ENCODE assay signal across 7 mouse cellular contexts in the genomic region with DNA sequence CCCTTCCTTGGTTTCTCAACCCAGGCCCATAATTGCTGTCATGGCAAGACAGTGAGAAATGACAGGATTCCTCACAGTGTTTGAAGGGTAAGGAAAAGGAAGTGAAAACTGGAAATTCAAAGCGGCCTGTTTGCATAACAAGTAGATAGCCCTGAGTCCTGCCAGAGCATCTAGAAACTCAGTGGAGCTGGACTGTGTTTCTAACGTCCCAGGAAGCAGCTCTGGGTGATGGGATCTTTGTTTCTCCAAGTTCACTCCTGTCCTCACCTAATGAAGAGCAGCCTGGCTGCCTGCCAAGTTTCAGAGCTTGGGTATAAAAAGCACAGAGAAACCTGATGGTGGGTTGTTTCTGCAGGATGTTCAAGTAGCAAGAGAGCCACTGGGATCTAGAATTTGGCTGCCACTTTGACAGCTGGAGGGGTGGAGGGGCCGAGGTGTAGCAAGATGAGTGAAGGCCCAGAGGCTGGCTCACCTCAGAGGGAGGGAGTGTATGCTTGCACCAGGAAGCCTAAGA.
DNase-seq lines count a peak whose midpoint lies in the region; ATAC-seq and TF ChIP-seq lines count a peak whose summit lies in the region.

No protein-coding gene starts in this region.

- H3K27me3 ChIP-seq in lung, embryonic 15.5 days: no peaks in the 10 kb centered on the region
- no peaks in the 10 kb centered on the region for H3K27me3 ChIP-seq in embryonic facial prominence, embryonic 10.5 days (replicated peaks; ENCODE audit: low read depth, poor library complexity, severe bottlenecking)
- H3K27me3 ChIP-seq in hindbrain, embryonic 11.5 days (ENCODE audit: control insufficient read depth, insufficient read depth, low read length): no peaks in the 10 kb centered on the region
- H3K27me3 ChIP-seq in small intestine, adult 2 months (ENCODE audit: control insufficient read depth, insufficient read depth, low read length): no peaks in the 10 kb centered on the region

- DNase-seq in lung, adult 2 months: no peak
- no peak for DNase-seq in embryonic facial prominence, embryonic 10.5 days (ENCODE audit: low spot score)
- DNase-seq in hindbrain, embryonic 11.5 days (ENCODE audit: low spot score): peak; percentile 20
- DNase-seq in frontal cortex, postnatal 14 days (ENCODE audit: low spot score in 2 of 2): no peak
- DNase-seq in gastrocnemius, adult 18-20 months (ENCODE audit: low spot score): no peak

- no peak overlapping the region for H3K4me2 ChIP-seq in lung, embryonic 15.5 days
- H3K4me2 ChIP-seq in hindbrain, embryonic 11.5 days (replicated peaks; ENCODE audit: low read depth, low read length): no peak overlapping the region

- H3K36me3 ChIP-seq in lung, embryonic 15.5 days: no peaks in the 10 kb centered on the region
- peaks cover 14% of the 10 kb centered on the region for H3K36me3 ChIP-seq in embryonic facial prominence, embryonic 10.5 days (replicated peaks)
- H3K36me3 ChIP-seq in hindbrain, embryonic 11.5 days (ENCODE audit: control insufficient read depth, insufficient read depth, low read length): no peaks in the 10 kb centered on the region
- H3K36me3 ChIP-seq in small intestine, adult 2 months (ENCODE audit: control insufficient read depth, insufficient read depth, low read length): no peaks in the 10 kb centered on the region

- 10% methylated on average over 3 of the region's 3 CpGs for WGBS in lung, embryonic 15.5 days
- 14% methylated on average over 3 of the region's 3 CpGs for WGBS in lung, adult 2 months
- 68% methylated on average over 3 of the region's 3 CpGs for WGBS in embryonic facial prominence, embryonic 10.5 days
- WGBS in hindbrain, embryonic 11.5 days: 62% methylated on average over 3 of the region's 3 CpGs
- 9% methylated on average over 3 of the region's 3 CpGs for WGBS in small intestine, adult 2 months

- no peak for TF ChIP-seq CTCF in lung, adult 2 months (IDR thresholded peaks at IDR 0.05; ENCODE audit: insufficient read depth, low read length)
- TF ChIP-seq CTCF in small intestine, adult 2 months (IDR thresholded peaks at IDR 0.05; ENCODE audit: extremely low read depth, insufficient read length, insufficient replicate concordance, low read depth, low read length): no peak

- TF ChIP-seq POLR2A in lung, adult 2 months (IDR thresholded peaks at IDR 0.05; ENCODE audit: borderline replicate concordance, extremely low read depth, low read depth, low read length): no peak
- no peak for TF ChIP-seq POLR2A in small intestine, adult 2 months (IDR thresholded peaks at IDR 0.05; ENCODE audit: low read depth, low read length)

- no peak overlapping the region for H3K4me3 ChIP-seq in lung, embryonic 15.5 days
- no peak overlapping the region for H3K4me3 ChIP-seq in lung, adult 2 months (replicated peaks; ENCODE audit: extremely low read depth, low read depth, low read length)
- H3K4me3 ChIP-seq in embryonic facial prominence, embryonic 10.5 days: no peak overlapping the region
- H3K4me3 ChIP-seq in hindbrain, embryonic 11.5 days (ENCODE audit: low read depth, low read length): no peak overlapping the region
- no peak overlapping the region for H3K4me3 ChIP-seq in small intestine, adult 2 months (ENCODE audit: low read depth, low read length)

- H3K27ac ChIP-seq in lung, embryonic 15.5 days: peak overlapping the region; percentile 75
- H3K27ac ChIP-seq in embryonic facial prominence, embryonic 10.5 days (replicated peaks): 0 out of 2 replicates have a peak overlapping the region, but pooled peaks have one; percentile 40
- H3K27ac ChIP-seq in hindbrain, embryonic 11.5 days (ENCODE audit: low read depth, low read length): no peak overlapping the region
- peak overlapping the region; percentile 61 for H3K27ac ChIP-seq in small intestine, adult 2 months (ENCODE audit: insufficient read depth, low read depth, low read length)

- H3K4me1 ChIP-seq in lung, embryonic 15.5 days: peaks cover 56% of the 10 kb centered on the region
- H3K4me1 ChIP-seq in lung, adult 2 months (ENCODE audit: control insufficient read depth, insufficient read depth, low read length): peaks cover 21% of the 10 kb centered on the region
- H3K4me1 ChIP-seq in embryonic facial prominence, embryonic 10.5 days: peaks cover 49% of the 10 kb centered on the region
- no peaks in the 10 kb centered on the region for H3K4me1 ChIP-seq in hindbrain, embryonic 11.5 days (replicated peaks; ENCODE audit: control insufficient read depth, insufficient read depth, low read length)
- H3K4me1 ChIP-seq in small intestine, adult 2 months (ENCODE audit: control insufficient read depth, insufficient read depth, insufficient read length, low read length): peaks cover 49% of the 10 kb centered on the region

- ATAC-seq in lung, embryonic 15.5 days (ENCODE audit: borderline replicate concordance, extremely low read depth, low FRiP score, low TSS enrichment): 0 out of 2 replicates have a peak, but pooled peaks have one; percentile 10
- ATAC-seq in hindbrain, embryonic 11.5 days (ENCODE audit: low FRiP score): no peak

- no peaks in the 10 kb centered on the region for H3K9me3 ChIP-seq in lung, embryonic 15.5 days
- no peaks in the 10 kb centered on the region for H3K9me3 ChIP-seq in embryonic facial prominence, embryonic 10.5 days
- no peaks in the 10 kb centered on the region for H3K9me3 ChIP-seq in hindbrain, embryonic 11.5 days (ENCODE audit: control insufficient read depth, low read length)

- H3K9ac ChIP-seq in lung, embryonic 15.5 days: no peak overlapping the region
- H3K9ac ChIP-seq in hindbrain, embryonic 11.5 days (ENCODE audit: low read depth, low read length): no peak overlapping the region
